Mouse (Mus musculus) ES-E14 (cell line): ENCODE data around the gene Hmcn1.

Experiments used
- CHD2 ChIP-seq: IDR thresholded peaks from 2 replicates; pipeline ENCODE4 v1.6.1; 2014; ENCODE audit warnings: mild to moderate bottlenecking, low read depth, low read length, inconsistent platforms
- MAFK ChIP-seq: IDR thresholded peaks from 2 replicates; pipeline ENCODE4 v1.6.1; 2014; ENCODE audit warnings: mild to moderate bottlenecking, low read depth, low read length, inconsistent platforms; ENCODE audit not compliant: insufficient read depth
- ZC3H11A ChIP-seq: IDR thresholded peaks from 2 replicates; pipeline ENCODE4 v1.6.1; 2012; ENCODE audit warnings: low read depth, mild to moderate bottlenecking, inconsistent platforms, low read length, borderline replicate concordance
- ZNF384 ChIP-seq: IDR thresholded peaks from 2 replicates; pipeline ENCODE4 v1.6.1; 2012; ENCODE audit warnings: low read depth, low read length, inconsistent platforms

DNA sequence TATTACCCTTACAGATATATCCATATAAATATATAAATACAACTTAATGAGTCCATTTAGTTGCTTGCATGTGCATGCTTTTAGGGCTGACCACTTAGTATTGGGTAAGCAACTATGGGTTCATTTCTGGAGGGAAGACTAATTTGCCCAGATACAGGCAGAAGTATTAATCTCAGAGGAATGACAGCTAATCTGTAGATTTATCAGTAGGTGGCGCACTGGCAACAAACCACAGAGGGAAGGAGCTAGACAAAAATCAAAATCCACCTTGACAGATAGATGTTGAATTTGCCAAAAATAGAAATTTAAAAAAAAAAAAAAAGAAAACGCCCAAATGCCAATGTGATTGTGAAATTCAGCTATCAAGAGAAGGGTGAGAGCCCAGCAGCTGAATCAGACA lies 213.3 kb downstream of the Hmcn1 start:
- TF ChIP-seq ZNF384 (no peak), MAFK (no peak), CHD2 (no peak), ZC3H11A (0 out of 2 replicates have a peak, but pooled peaks have one; percentile 4)
